In genomic region chr15:83086636-83087328, GRCm38 (mm10) we compare ENCODE assay signal across 15 mouse cellular contexts.
"Had no signal": no experiment of that assay in that cellular context is flagged by ENCODE, and none has a peak within 500 bp of the region (broad histone marks: within the 10 kb centered on the region; RNA-seq: fewer than 3 reads in every experiment).

No protein-coding gene starts in this region.

- H3K36me3 ChIP-seq: heart, embryonic 13.5 days; heart, embryonic 15.5 days; hindbrain, embryonic 12.5 days; intestine, embryonic 15.5 days; limb, embryonic 10.5 days; limb, embryonic 12.5 days had no signal

- H3K9me3 ChIP-seq: heart, embryonic 13.5 days; heart, embryonic 15.5 days; hindbrain, embryonic 12.5 days; intestine, embryonic 15.5 days; limb, embryonic 10.5 days; limb, embryonic 12.5 days had no signal

- H3K9ac ChIP-seq: heart, embryonic 13.5 days; heart, embryonic 15.5 days; hindbrain, embryonic 12.5 days; hindbrain, embryonic 14.5 days; intestine, embryonic 15.5 days; limb, embryonic 12.5 days had no signal

- H3K27me3 ChIP-seq: intestine, embryonic 15.5 days had no signal

- ATAC-seq: hindbrain, embryonic 16.5 days; inflammation-experienced regulatory T-cells, adult 6 months; intestine, embryonic 15.5 days; intestine, postnatal 0 days had no signal

- H3K4me3 ChIP-seq: gastrocnemius, adult 2 months; heart, adult 2 months; heart, embryonic 13.5 days; heart, embryonic 15.5 days; hindbrain, embryonic 12.5 days; intestine, embryonic 15.5 days; layer of hippocampus, adult 2 months; left cerebral cortex, adult 2 months; limb, embryonic 10.5 days; limb, embryonic 12.5 days had no signal

- H3K4me2 ChIP-seq: heart, embryonic 11.5 days; heart, embryonic 13.5 days; heart, embryonic 15.5 days; hindbrain, embryonic 12.5 days; hindbrain, embryonic 14.5 days; intestine, embryonic 15.5 days; limb, embryonic 12.5 days had no signal

- H3K27ac ChIP-seq: gastrocnemius, adult 2 months; heart, adult 2 months; heart, embryonic 13.5 days; heart, embryonic 15.5 days; hindbrain, embryonic 12.5 days; hindbrain, embryonic 14.5 days; intestine, embryonic 15.5 days; layer of hippocampus, adult 2 months; left cerebral cortex, adult 2 months; limb, embryonic 10.5 days; limb, embryonic 12.5 days had no signal
